8 mouse cellular contexts compared by ENCODE assay signal in genomic region chr3:54692202-54693055, GRCm38 (mm10). TPM values are rescaled to one million over a fixed set of nuclear protein-coding genes. Genes with fewer than 3 reads are reported as not detected.
A peak's percentile ranks its signal among the peaks of the same experiment; 100 is the strongest.
DNase-seq lines count a peak whose midpoint lies in the region; ATAC-seq and TF ChIP-seq lines count a peak whose summit lies in the region.

Supt20 (plus strand) TSS chr3:54692807.

- no peaks in the 10 kb centered on the region for H3K9me3 ChIP-seq in kidney, embryonic 14.5 days (ENCODE audit: control insufficient read depth, low read length)
- H3K9me3 ChIP-seq in limb, embryonic 15.5 days, result no peaks in the 10 kb centered on the region

- H3K27ac ChIP-seq in bone marrow macrophage, adult 2 months (ENCODE audit: insufficient read depth, low read depth, low read length), result peak within 1 kb of the TSS; percentile 73
- H3K27ac ChIP-seq in embryonic fibroblast, embryonic 13.5 days (ENCODE audit: insufficient read depth, low read length), result peak within 1 kb of the TSS; percentile 42
- peak within 1 kb of the TSS; percentile 89 for H3K27ac ChIP-seq in kidney, embryonic 14.5 days (ENCODE audit: low read depth, low read length)
- peak within 1 kb of the TSS; percentile 91 for H3K27ac ChIP-seq in limb, embryonic 15.5 days

- peak within 1 kb of the TSS; percentile 73 for H3K9ac ChIP-seq in kidney, embryonic 14.5 days (ENCODE audit: low read depth, low read length)
- peak within 1 kb of the TSS; percentile 71 for H3K9ac ChIP-seq in limb, embryonic 15.5 days

- peak within 1 kb of the TSS; percentile 83 for H3K4me2 ChIP-seq in kidney, embryonic 14.5 days (replicated peaks; ENCODE audit: low read depth, low read length)
- peak within 1 kb of the TSS; percentile 66 for H3K4me2 ChIP-seq in limb, embryonic 15.5 days

- WGBS in kidney, embryonic 14.5 days, result 2% methylated on average over 65 of the region's 65 CpGs
- 1% methylated on average over 64 of the region's 65 CpGs for WGBS in limb, embryonic 15.5 days

- no peak for TF ChIP-seq POLR2A in bone marrow macrophage, adult 2 months (IDR thresholded peaks at IDR 0.05; ENCODE audit: borderline replicate concordance, low read depth, low read length)
- TF ChIP-seq POLR2A in embryonic fibroblast, embryonic 13.5 days (IDR thresholded peaks at IDR 0.05; ENCODE audit: low read depth, low read length), result peak; percentile 84

- peak; percentile 97 for DNase-seq in A20 (ENCODE audit: low read depth, low spot score)
- DNase-seq in heart, adult 9 months (ENCODE audit: low spot score in 2 of 2), result peak; percentile 93 to 94
- DNase-seq in monocyte, adult 2 months (ENCODE audit: low read depth in 1 of 2, low spot score in 2 of 2), result peak; percentile 56 to 75
- peak; percentile 94 to 95 for DNase-seq in spleen, postnatal 36 days (ENCODE audit: low spot score in 2 of 2)

- no peak for TF ChIP-seq CTCF in bone marrow macrophage, adult 2 months (IDR thresholded peaks at IDR 0.05; ENCODE audit: low read depth, low read length)
- TF ChIP-seq CTCF in embryonic fibroblast, embryonic 13.5 days (IDR thresholded peaks at IDR 0.05; ENCODE audit: borderline replicate concordance, insufficient read depth, low read length), result no peak

- peaks cover 27% of the 10 kb centered on the region for H3K36me3 ChIP-seq in kidney, embryonic 14.5 days (ENCODE audit: control insufficient read depth, insufficient read depth, low read length)
- H3K36me3 ChIP-seq in limb, embryonic 15.5 days, result peaks cover 18% of the 10 kb centered on the region

- no peaks in the 10 kb centered on the region for H3K27me3 ChIP-seq in kidney, embryonic 14.5 days (ENCODE audit: control insufficient read depth, insufficient read depth, low read length)
- H3K27me3 ChIP-seq in limb, embryonic 15.5 days, result no peaks in the 10 kb centered on the region

- peak; percentile 99 for ATAC-seq in kidney, embryonic 14.5 days (ENCODE audit: low FRiP score, low TSS enrichment)
- ATAC-seq in limb, embryonic 15.5 days (ENCODE audit: insufficient number of reproducible peaks, low FRiP score, low TSS enrichment, low read depth), result peak; percentile 98

- peak within 1 kb of the TSS; percentile 73 for H3K4me3 ChIP-seq in bone marrow macrophage, adult 2 months (ENCODE audit: insufficient read depth, low read length)
- H3K4me3 ChIP-seq in embryonic fibroblast, embryonic 13.5 days (ENCODE audit: insufficient read depth, low read length), result peak within 1 kb of the TSS; percentile 98
- peak within 1 kb of the TSS; percentile 80 for H3K4me3 ChIP-seq in kidney, embryonic 14.5 days (ENCODE audit: low read length)
- peak within 1 kb of the TSS; percentile 75 for H3K4me3 ChIP-seq in limb, embryonic 15.5 days

- no peaks in the 10 kb centered on the region for H3K4me1 ChIP-seq in bone marrow macrophage, adult 2 months (ENCODE audit: control insufficient read depth, insufficient read depth, low read length)
- peaks cover 2% of the 10 kb centered on the region; the same call in 1 of the 2 replicates for H3K4me1 ChIP-seq in embryonic fibroblast, embryonic 13.5 days (ENCODE audit: control insufficient read depth, insufficient read depth, low read length)
- H3K4me1 ChIP-seq in kidney, embryonic 14.5 days (ENCODE audit: control insufficient read depth, insufficient read depth, low read length), result no peaks in the 10 kb centered on the region
- H3K4me1 ChIP-seq in limb, embryonic 15.5 days, result peaks cover 3% of the 10 kb centered on the region; the same call in 1 of the 2 replicates

RNA-seq across cellular contexts. Expression of gene Supt20, which starts in this region (rescaled TPM):
- 64.4 and 69.5 TPM in 2 replicates for polyA plus RNA-seq in bone marrow macrophage, adult 2 months (2012; ENCODE audit: insufficient read depth, insufficient read length, missing spikeins)
- polyA plus RNA-seq in embryonic fibroblast, embryonic 13.5 days (2011; ENCODE audit: insufficient read length, low read depth, missing spikeins), result 89.8 and 121 TPM in 2 replicates
- polyA plus RNA-seq in kidney, embryonic 14.5 days (2014; fragmentation: Nextera tagmentation; extraction: Ambion mirVana), result 84.4 and 121 TPM in 2 replicates
- polyA plus RNA-seq in limb, embryonic 15.5 days (2015; fragmentation: Nextera tagmentation; extraction: Ambion mirVana), result 97.7 and 98.5 TPM in 2 replicates

Comparison
In these comparisons a context has a peak if more than half of its experiments do, and no peak if none do; other contexts are left out.
1. Peak in every context shown above with its lines: DNase-seq, ATAC-seq, H3K4me3 ChIP-seq and H3K27ac ChIP-seq.